Mouse (Mus musculus): ENCODE measurements around the gene Steap3. TPM values are rescaled to one million over a fixed set of nuclear protein-coding genes. Genes with fewer than 3 reads are reported as not detected.

Steap3 gene
- polyA plus RNA-seq, 1 experiment = 9.4 TPM

- no peaks in the 10 kb centered on the region for H3K27me3 ChIP-seq (ENCODE audit: control insufficient read depth, insufficient read depth, low read length, poor library complexity, severe bottlenecking)
- H3K9me3 ChIP-seq (replicated peaks; ENCODE audit: control insufficient read depth, insufficient read depth, low read length, poor library complexity, severe bottlenecking) = no peaks in the 10 kb centered on the region
- TF ChIP-seq CTCF (IDR thresholded peaks at IDR 0.05; ENCODE audit: low read depth, low read length) = no peak
- TF ChIP-seq EP300 (IDR thresholded peaks at IDR 0.05; ENCODE audit: insufficient read depth, low read depth, low read length) = no peak
- no peak for TF ChIP-seq POLR2A (IDR thresholded peaks at IDR 0.05; ENCODE audit: insufficient read depth, low read length)
- no peaks in the 10 kb centered on the region for H3K4me1 ChIP-seq (ENCODE audit: control insufficient read depth, insufficient read depth, low read length)
- H3K27ac ChIP-seq (ENCODE audit: insufficient read depth, low read length) = no peak overlapping the region
- no peaks in the 10 kb centered on the region for H3K36me3 ChIP-seq (ENCODE audit: control insufficient read depth, insufficient read depth, low read length, poor library complexity, severe bottlenecking)
- H3K9ac ChIP-seq (ENCODE audit: low read depth, poor library complexity, severe bottlenecking) = no peak overlapping the region
- no peak overlapping the region for H3K4me3 ChIP-seq (ENCODE audit: low read depth, low read length)
Measured at GRCm38 (mm10) chr1:120258744-120259143, 13.8 kb downstream of the Steap3 start.

- Histone ChIP-seq H3K9me3 (replicated peaks; ENCODE audit: control insufficient read depth, insufficient read depth, low read length, poor library complexity, severe bottlenecking) (no peaks in the 10 kb centered on the region), H3K36me3 (ENCODE audit: control insufficient read depth, insufficient read depth, low read length, poor library complexity, severe bottlenecking) (no peaks in the 10 kb centered on the region), H3K27ac (ENCODE audit: insufficient read depth, low read length) (no peak overlapping the region), H3K4me1 (ENCODE audit: control insufficient read depth, insufficient read depth, low read length) (no peaks in the 10 kb centered on the region), H3K27me3 (ENCODE audit: control insufficient read depth, insufficient read depth, low read length, poor library complexity, severe bottlenecking) (no peaks in the 10 kb centered on the region), H3K9ac (ENCODE audit: low read depth, poor library complexity, severe bottlenecking) (no peak overlapping the region), H3K4me3 (ENCODE audit: low read depth, low read length) (no peak overlapping the region)
- no peak for TF ChIP-seq CTCF (IDR thresholded peaks at IDR 0.05; ENCODE audit: low read depth, low read length)
Measured at GRCm38 (mm10) chr1:120258245-120258644, 14.3 kb downstream of the Steap3 start.

- H3K27ac ChIP-seq (ENCODE audit: insufficient read depth, low read length) = no peak overlapping the region
- H3K4me3 ChIP-seq (ENCODE audit: low read depth, low read length) = no peak overlapping the region
- H3K9me3 ChIP-seq (replicated peaks; ENCODE audit: control insufficient read depth, insufficient read depth, low read length, poor library complexity, severe bottlenecking) = no peaks in the 10 kb centered on the region
- H3K9ac ChIP-seq (ENCODE audit: low read depth, poor library complexity, severe bottlenecking) = no peak overlapping the region
- no peaks in the 10 kb centered on the region for H3K4me1 ChIP-seq (ENCODE audit: control insufficient read depth, insufficient read depth, low read length)
- H3K27me3 ChIP-seq (ENCODE audit: control insufficient read depth, insufficient read depth, low read length, poor library complexity, severe bottlenecking) = no peaks in the 10 kb centered on the region
- no peak for TF ChIP-seq POLR2A (IDR thresholded peaks at IDR 0.05; ENCODE audit: insufficient read depth, low read length)
- no peak for TF ChIP-seq CTCF (IDR thresholded peaks at IDR 0.05; ENCODE audit: low read depth, low read length)
- no peak for TF ChIP-seq EP300 (IDR thresholded peaks at IDR 0.05; ENCODE audit: insufficient read depth, low read depth, low read length)
- H3K36me3 ChIP-seq (ENCODE audit: control insufficient read depth, insufficient read depth, low read length, poor library complexity, severe bottlenecking) = no peaks in the 10 kb centered on the region
Measured at GRCm38 (mm10) chr1:120253751-120254150, 18.8 kb downstream of the Steap3 start.

- Histone ChIP-seq H3K36me3 (ENCODE audit: control insufficient read depth, insufficient read depth, low read length, poor library complexity, severe bottlenecking) (no peaks in the 10 kb centered on the region), H3K27ac (ENCODE audit: insufficient read depth, low read length) (no peak overlapping the region), H3K27me3 (ENCODE audit: control insufficient read depth, insufficient read depth, low read length, poor library complexity, severe bottlenecking) (no peaks in the 10 kb centered on the region), H3K4me3 (ENCODE audit: low read depth, low read length) (no peak overlapping the region), H3K9ac (ENCODE audit: low read depth, poor library complexity, severe bottlenecking) (no peak overlapping the region), H3K4me1 (ENCODE audit: control insufficient read depth, insufficient read depth, low read length) (no peaks in the 10 kb centered on the region), H3K9me3 (replicated peaks; ENCODE audit: control insufficient read depth, insufficient read depth, low read length, poor library complexity, severe bottlenecking) (no peaks in the 10 kb centered on the region)
- TF ChIP-seq EP300 (IDR thresholded peaks at IDR 0.05; ENCODE audit: insufficient read depth, low read depth, low read length) (no peak), POLR2A (IDR thresholded peaks at IDR 0.05; ENCODE audit: insufficient read depth, low read length) (no peak), CTCF (IDR thresholded peaks at IDR 0.05; ENCODE audit: low read depth, low read length) (no peak)
Measured at GRCm38 (mm10) chr1:120252519-120253160, 19.9 kb downstream of the Steap3 start.

GRCm38 (mm10) chr1:120251193-120251592 is 21.3 kb downstream of the Steap3 start:
- no peak for TF ChIP-seq EP300 (IDR thresholded peaks at IDR 0.05; ENCODE audit: insufficient read depth, low read depth, low read length)
- no peak for TF ChIP-seq CTCF (IDR thresholded peaks at IDR 0.05; ENCODE audit: low read depth, low read length)
- TF ChIP-seq POLR2A (IDR thresholded peaks at IDR 0.05; ENCODE audit: insufficient read depth, low read length) = no peak
- Histone ChIP-seq H3K9me3 (replicated peaks; ENCODE audit: control insufficient read depth, insufficient read depth, low read length, poor library complexity, severe bottlenecking) (no peaks in the 10 kb centered on the region), H3K36me3 (ENCODE audit: control insufficient read depth, insufficient read depth, low read length, poor library complexity, severe bottlenecking) (no peaks in the 10 kb centered on the region), H3K9ac (ENCODE audit: low read depth, poor library complexity, severe bottlenecking) (no peak overlapping the region), H3K4me3 (ENCODE audit: low read depth, low read length) (no peak overlapping the region), H3K27me3 (ENCODE audit: control insufficient read depth, insufficient read depth, low read length, poor library complexity, severe bottlenecking) (no peaks in the 10 kb centered on the region), H3K27ac (ENCODE audit: insufficient read depth, low read length) (no peak overlapping the region), H3K4me1 (ENCODE audit: control insufficient read depth, insufficient read depth, low read length) (no peaks in the 10 kb centered on the region)

GRCm38 (mm10) chr1:120250586-120250985 is 21.9 kb downstream of the Steap3 start:
- TF ChIP-seq CTCF (IDR thresholded peaks at IDR 0.05; ENCODE audit: low read depth, low read length) (no peak), POLR2A (IDR thresholded peaks at IDR 0.05; ENCODE audit: insufficient read depth, low read length) (no peak), EP300 (IDR thresholded peaks at IDR 0.05; ENCODE audit: insufficient read depth, low read depth, low read length) (no peak)

More at GRCm38 (mm10) chr1:120250586-120250985, 21.9 kb downstream of the Steap3 start:
- H3K4me1 ChIP-seq (ENCODE audit: control insufficient read depth, insufficient read depth, low read length) = peaks cover 1% of the 10 kb centered on the region
- H3K4me3 ChIP-seq (ENCODE audit: low read depth, low read length) = no peak overlapping the region
- H3K36me3 ChIP-seq (ENCODE audit: control insufficient read depth, insufficient read depth, low read length, poor library complexity, severe bottlenecking) = no peaks in the 10 kb centered on the region
- H3K27me3 ChIP-seq (ENCODE audit: control insufficient read depth, insufficient read depth, low read length, poor library complexity, severe bottlenecking) = no peaks in the 10 kb centered on the region
- H3K9ac ChIP-seq (ENCODE audit: low read depth, poor library complexity, severe bottlenecking) = no peak overlapping the region
- no peak overlapping the region for H3K27ac ChIP-seq (ENCODE audit: insufficient read depth, low read length)
- H3K9me3 ChIP-seq (replicated peaks; ENCODE audit: control insufficient read depth, insufficient read depth, low read length, poor library complexity, severe bottlenecking) = no peaks in the 10 kb centered on the region
